Mouse (Mus musculus) common myeloid progenitor, adult 5-6 weeks (primary cell): ENCODE data around the gene Gdpd5. TPM values are rescaled to one million over a fixed set of nuclear protein-coding genes. Genes with fewer than 3 reads are reported as not detected.

Source experiments
- total RNA-seq: library from RNA; stranded (forward); fragments of 200-1000, 187-1606 nt; gene quantifications from 2 replicates; pipeline ENCODE4 v1.2.3, GENCODE M21; 2017

Gene Gdpd5
- total RNA-seq, 1 experiment from 2014 or later: not detected

Other genes with a start within 250 kb of the Gdpd5 start
- 31.4 and 37.1 TPM in 2 replicates for gene Uvrag, start 240.3 kb upstream of the Gdpd5 start, total RNA-seq
- gene Dgat2, start 198.7 kb upstream of the Gdpd5 start, total RNA-seq: 0.46 and 0.97 TPM in 2 replicates
- 0.46 TPM in 1 of 2 replicates, not detected in the other for gene Mogat2, start 142.8 kb upstream of the Gdpd5 start, total RNA-seq
- gene Map6, start 114.0 kb upstream of the Gdpd5 start, total RNA-seq: not detected in 2 replicates
- gene Serpinh1, start 28.2 kb upstream of the Gdpd5 start, total RNA-seq: 0.14 TPM in 1 of 2 replicates, not detected in the other
- gene Klhl35, start 84.6 kb downstream of the Gdpd5 start, total RNA-seq: not detected in 2 replicates
- 1,801 and 2,134 TPM in 2 replicates for gene Rps3, start 102.3 kb downstream of the Gdpd5 start, total RNA-seq
- 45.4 and 48.7 TPM in 2 replicates for gene Arrb1, start 154.1 kb downstream of the Gdpd5 start, total RNA-seq
- gene Tpbgl, start 245.7 kb downstream of the Gdpd5 start, total RNA-seq: 0.34 TPM in 1 of 2 replicates, not detected in the other